Mouse (Mus musculus): ENCODE results near the gene Vmn1r24. TPM values are rescaled to one million over a fixed set of nuclear protein-coding genes. Genes with fewer than 3 reads are reported as not detected.
"Not testable (repeated sequence)": the region's sequence is repeated elsewhere in the genome, so short reads cannot be mapped to it uniquely, and the experiment has no call there.

The Vmn1r24 gene
- not detected in 2 replicates for polyA plus RNA-seq (2012; rRNA removed)

DNA sequence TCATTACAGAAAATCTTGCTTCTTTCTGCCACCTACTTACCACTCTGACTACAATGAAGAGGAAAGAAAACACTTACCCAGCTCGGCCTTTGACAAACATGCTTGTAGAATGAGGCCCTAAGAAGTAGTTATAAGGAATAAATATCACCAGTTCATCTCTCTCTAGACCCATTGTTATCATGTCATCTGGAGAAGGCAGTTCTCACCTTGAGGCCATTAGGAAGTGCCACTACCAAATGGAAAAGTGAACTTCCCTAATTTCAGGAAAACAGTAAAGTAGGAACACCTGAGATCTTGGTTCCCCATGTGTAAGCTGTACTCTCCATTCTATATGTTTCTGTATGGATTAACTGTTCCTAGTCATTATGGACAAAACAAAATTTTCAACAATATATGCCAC is at the start of gene Vmn1r24:
Gene Vmn1r24, minus strand, starts transcription at position 101 of the 400 bp plus-strand sequence.
- not testable (repeated sequence) for H3K4me3 ChIP-seq (replicated peaks; ENCODE audit: extremely low read depth, low read depth, low read length); H3K4me1 ChIP-seq (ENCODE audit: control insufficient read depth, insufficient read depth, low read length); DNase-seq
- WGBS, result 56% methylated on average over 1 of the region's 1 CpGs

GRCm38 (mm10) chr6:57980710-57981109 is 19.4 kb upstream of the Vmn1r24 start, which contains the start of gene Vmn1r25:
Gene Vmn1r25, minus strand, starts transcription at chr6:57980810.
- Histone ChIP-seq H3K4me3 (replicated peaks; ENCODE audit: extremely low read depth, low read depth, low read length) (no peak within 1 kb of the TSS), H3K4me1 (ENCODE audit: control insufficient read depth, insufficient read depth, low read length) (no peaks in the 10 kb centered on the region)
- WGBS, result 47% methylated on average over 3 of the region's 3 CpGs
- no peak for TF ChIP-seq POLR2A (IDR thresholded peaks at IDR 0.05; ENCODE audit: borderline replicate concordance, extremely low read depth, low read depth, low read length)
- TF ChIP-seq CTCF (IDR thresholded peaks at IDR 0.05; ENCODE audit: insufficient read depth, low read length), result no peak
- no peak for DNase-seq

DNA sequence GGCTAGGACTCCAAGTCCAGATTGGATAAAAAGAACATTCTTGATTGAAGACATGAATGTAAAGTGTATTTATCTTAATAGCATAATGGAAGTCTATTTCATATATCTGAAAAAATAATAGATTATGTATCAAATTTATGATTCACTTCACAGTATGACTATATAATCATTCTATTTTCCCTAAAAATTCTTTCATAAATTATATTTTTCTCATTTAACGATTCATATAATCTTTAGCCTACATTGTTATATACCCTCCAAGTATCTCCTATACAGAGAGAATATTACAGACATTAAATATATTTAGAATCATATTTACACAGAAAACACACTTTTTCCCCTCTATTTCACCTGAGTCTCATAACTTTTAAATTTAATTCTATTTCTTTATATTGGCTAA is 34.6 kb downstream of the Vmn1r24 start, which contains the start of gene Vmn1r23:
Gene Vmn1r23, minus strand, starts transcription at position 101 of the 400 bp plus-strand sequence.
- WGBS, result 84% methylated on average over 1 of the region's 1 CpGs
- DNase-seq, result no peak
- Histone ChIP-seq H3K4me1 (ENCODE audit: control insufficient read depth, insufficient read depth, low read length) (no peaks in the 10 kb centered on the region), H3K4me3 (replicated peaks; ENCODE audit: extremely low read depth, low read depth, low read length) (no peak within 1 kb of the TSS)
- TF ChIP-seq POLR2A (IDR thresholded peaks at IDR 0.05; ENCODE audit: borderline replicate concordance, extremely low read depth, low read depth, low read length), result no peak
- no peak for TF ChIP-seq CTCF (IDR thresholded peaks at IDR 0.05; ENCODE audit: insufficient read depth, low read length)

DNA sequence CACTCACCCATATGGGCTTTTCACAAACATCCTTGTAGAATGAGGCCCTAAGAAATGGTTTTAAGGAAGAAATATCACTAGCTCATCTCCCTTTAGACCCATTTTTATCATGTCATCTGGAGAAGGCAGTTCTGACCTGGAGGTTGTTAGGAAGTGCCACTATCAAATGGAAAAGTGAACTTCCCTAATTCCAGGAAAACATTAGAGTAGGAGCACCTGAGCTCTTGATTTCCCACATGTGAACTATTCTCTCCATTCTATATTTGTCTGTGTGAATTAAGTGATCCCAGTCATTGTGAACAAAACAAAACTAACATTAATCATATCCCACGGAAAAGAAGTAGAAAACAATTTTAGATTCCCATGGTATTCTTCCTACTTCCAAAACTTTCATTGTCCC is 53.4 kb downstream of the Vmn1r24 start, which contains the start of gene Vmn1r22:
Gene Vmn1r22, minus strand, starts transcription at position 101 of the 400 bp plus-strand sequence.
- WGBS, result 71% methylated on average over 1 of the region's 1 CpGs
- DNase-seq, result no peak
- no peaks in the 10 kb centered on the region for H3K4me1 ChIP-seq (ENCODE audit: control insufficient read depth, insufficient read depth, low read length)

More for the DNA sequence above, 53.4 kb downstream of the Vmn1r24 start, which contains the start of gene Vmn1r22:
- TF ChIP-seq CTCF (IDR thresholded peaks at IDR 0.05; ENCODE audit: insufficient read depth, low read length), result no peak
- TF ChIP-seq POLR2A (IDR thresholded peaks at IDR 0.05; ENCODE audit: borderline replicate concordance, extremely low read depth, low read depth, low read length), result no peak
- no peak within 1 kb of the TSS for H3K4me3 ChIP-seq (replicated peaks; ENCODE audit: extremely low read depth, low read depth, low read length)

Other genes starting within 250 kb of the Vmn1r24 start
- 12.9 and 16.4 TPM in 2 replicates for gene Vopp1, start 136.3 kb downstream of the Vmn1r24 start, polyA plus RNA-seq (2012; rRNA removed)
- gene Vmn1r21, start 111.2 kb downstream of the Vmn1r24 start, polyA plus RNA-seq (2012; rRNA removed), result not detected in 2 replicates
- not detected in 2 replicates for gene Vmn1r22, start 53.5 kb downstream of the Vmn1r24 start, polyA plus RNA-seq (2012; rRNA removed)
- not detected in 2 replicates for gene Vmn1r23, start 34.7 kb downstream of the Vmn1r24 start, polyA plus RNA-seq (2012; rRNA removed)
- not detected in 2 replicates for gene Vmn1r25, start 19.3 kb upstream of the Vmn1r24 start, polyA plus RNA-seq (2012; rRNA removed)
- gene Vmn1r26, start 53.7 kb upstream of the Vmn1r24 start, polyA plus RNA-seq (2012; rRNA removed), result not detected in 2 replicates

Measured in lung, adult 2 months (tissue).